Mouse (Mus musculus): ENCODE data around the gene Dusp8. TPM values are rescaled to one million over a fixed set of nuclear protein-coding genes. Genes with fewer than 3 reads are reported as not detected.

The Dusp8 gene
- polyA plus RNA-seq, 1 experiment: 13.4 TPM

- TF ChIP-seq CTCF (IDR thresholded peaks at IDR 0.05; ENCODE audit: extremely low read depth, insufficient read length, insufficient replicate concordance, low read depth, low read length): no peak
- no peak for TF ChIP-seq POLR2A (IDR thresholded peaks at IDR 0.05; ENCODE audit: low read depth, low read length)
- Histone ChIP-seq H3K4me1 (ENCODE audit: control insufficient read depth, insufficient read depth, insufficient read length, low read length) (peaks cover 25% of the 10 kb centered on the region), H3K27me3 (ENCODE audit: control insufficient read depth, insufficient read depth, low read length) (no peaks in the 10 kb centered on the region), H3K27ac (ENCODE audit: insufficient read depth, low read depth, low read length) (peak overlapping the region; percentile 3; the same call in 1 of the 2 replicates), H3K4me3 (ENCODE audit: low read depth, low read length) (peak overlapping the region; percentile 89), H3K36me3 (ENCODE audit: control insufficient read depth, insufficient read depth, low read length) (peaks cover under 1% of the 10 kb centered on the region; the same call in 1 of the 2 replicates)
- 1% methylated on average over 55 of the region's 66 CpGs for WGBS
Measured at GRCm38 (mm10) chr7:142060185-142060930, 35.3 kb downstream of the Dusp8 start.

DNA sequence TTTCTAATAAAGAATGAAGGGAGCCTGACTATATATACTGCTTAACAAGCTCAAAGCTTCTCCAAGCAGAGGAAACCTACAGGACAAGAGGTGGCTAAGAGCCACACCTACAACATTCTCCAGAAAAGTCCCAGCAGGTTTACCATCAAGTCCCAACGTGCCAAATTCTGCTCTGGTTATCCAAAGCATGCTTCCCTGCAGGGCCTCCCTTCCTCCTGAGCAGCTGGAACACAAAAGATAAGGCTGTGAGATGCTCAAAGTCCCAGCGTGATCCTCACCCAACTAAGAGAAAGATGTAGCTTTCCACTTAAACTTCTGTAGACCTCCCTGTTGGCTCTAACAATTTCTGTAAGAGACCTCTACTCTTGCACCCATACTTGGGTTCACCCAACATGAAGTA, 36.6 kb downstream of the Dusp8 start:
- Histone ChIP-seq H3K4me3 (ENCODE audit: low read depth, low read length) (no peak overlapping the region), H3K27me3 (ENCODE audit: control insufficient read depth, insufficient read depth, low read length) (no peaks in the 10 kb centered on the region), H3K4me1 (ENCODE audit: control insufficient read depth, insufficient read depth, insufficient read length, low read length) (peaks cover 25% of the 10 kb centered on the region), H3K36me3 (ENCODE audit: control insufficient read depth, insufficient read depth, low read length) (peaks cover 2% of the 10 kb centered on the region; the same call in 1 of the 2 replicates), H3K27ac (ENCODE audit: insufficient read depth, low read depth, low read length) (no peak overlapping the region)
- TF ChIP-seq CTCF (IDR thresholded peaks at IDR 0.05; ENCODE audit: extremely low read depth, insufficient read length, insufficient replicate concordance, low read depth, low read length) (no peak), POLR2A (IDR thresholded peaks at IDR 0.05; ENCODE audit: low read depth, low read length) (no peak)
- 21% methylated on average over 2 of the region's 2 CpGs for WGBS

- 63% methylated on average over 1 of the region's 1 CpGs for WGBS
- Histone ChIP-seq H3K4me1 (ENCODE audit: control insufficient read depth, insufficient read depth, insufficient read length, low read length) (peaks cover 25% of the 10 kb centered on the region), H3K27ac (ENCODE audit: insufficient read depth, low read depth, low read length) (peak overlapping the region; percentile 63), H3K4me3 (ENCODE audit: low read depth, low read length) (no peak overlapping the region), H3K36me3 (ENCODE audit: control insufficient read depth, insufficient read depth, low read length) (peaks cover 6% of the 10 kb centered on the region), H3K27me3 (ENCODE audit: control insufficient read depth, insufficient read depth, low read length) (no peaks in the 10 kb centered on the region)
- no peak for TF ChIP-seq CTCF (IDR thresholded peaks at IDR 0.05; ENCODE audit: extremely low read depth, insufficient read length, insufficient replicate concordance, low read depth, low read length)
- no peak for TF ChIP-seq POLR2A (IDR thresholded peaks at IDR 0.05; ENCODE audit: low read depth, low read length)
Measured at GRCm38 (mm10) chr7:142057121-142057520, 38.5 kb downstream of the Dusp8 start.

DNA sequence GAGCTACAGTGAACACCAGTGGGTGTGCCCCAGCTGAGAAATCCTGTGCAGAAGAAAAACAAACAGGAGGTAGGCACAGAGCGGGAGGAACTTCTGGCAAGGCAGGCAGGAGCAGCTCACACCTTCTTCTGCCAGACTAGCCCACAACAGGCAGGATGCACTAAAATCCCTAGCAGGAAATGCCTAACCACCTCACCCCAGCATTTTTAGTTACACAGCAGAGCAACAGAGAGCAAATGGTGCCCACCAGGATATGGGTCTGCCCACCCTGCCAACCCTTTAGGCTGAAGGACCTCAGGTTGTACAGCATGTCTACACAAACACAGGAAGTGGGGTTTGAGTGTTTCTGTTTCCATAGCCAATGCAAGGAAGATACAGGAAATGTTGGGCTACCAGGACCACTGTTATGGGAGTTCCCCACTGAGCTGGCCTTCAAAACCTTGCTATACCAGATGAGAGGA, 39.0 kb downstream of the Dusp8 start:
- H3K36me3 ChIP-seq (ENCODE audit: control insufficient read depth, insufficient read depth, low read length): peaks cover 6% of the 10 kb centered on the region
- peaks cover 24% of the 10 kb centered on the region for H3K4me1 ChIP-seq (ENCODE audit: control insufficient read depth, insufficient read depth, insufficient read length, low read length)
- WGBS: 14% methylated on average over 1 of the region's 1 CpGs
- peak overlapping the region; percentile 63 for H3K27ac ChIP-seq (ENCODE audit: insufficient read depth, low read depth, low read length)
- TF ChIP-seq CTCF (IDR thresholded peaks at IDR 0.05; ENCODE audit: extremely low read depth, insufficient read length, insufficient replicate concordance, low read depth, low read length) (no peak), POLR2A (IDR thresholded peaks at IDR 0.05; ENCODE audit: low read depth, low read length) (no peak)
- no peaks in the 10 kb centered on the region for H3K27me3 ChIP-seq (ENCODE audit: control insufficient read depth, insufficient read depth, low read length)
- H3K4me3 ChIP-seq (ENCODE audit: low read depth, low read length): no peak overlapping the region

DNA sequence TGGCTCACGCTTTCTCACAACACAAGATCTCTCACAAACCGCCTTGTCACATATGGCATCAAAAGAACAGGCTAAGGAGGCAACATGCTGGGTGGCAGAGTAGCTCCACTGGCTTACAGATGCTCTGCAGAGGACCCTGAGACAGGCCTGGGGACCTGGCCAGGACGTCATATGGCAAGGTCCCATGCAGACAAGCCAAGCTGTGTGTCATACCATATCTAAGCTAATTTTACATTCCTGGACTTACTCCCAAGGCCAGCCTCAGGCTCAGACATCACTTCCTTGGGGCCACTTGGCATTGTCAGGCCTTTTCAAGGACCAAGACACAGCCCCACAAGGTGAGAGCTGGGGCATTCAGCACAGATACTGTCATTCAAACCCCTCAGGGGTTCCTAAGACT, 40.2 kb downstream of the Dusp8 start:
- WGBS: 82% methylated on average over 3 of the region's 3 CpGs
- peaks cover 19% of the 10 kb centered on the region for H3K4me1 ChIP-seq (ENCODE audit: control insufficient read depth, insufficient read depth, insufficient read length, low read length)
- peaks cover 8% of the 10 kb centered on the region for H3K36me3 ChIP-seq (ENCODE audit: control insufficient read depth, insufficient read depth, low read length)
- no peak overlapping the region for H3K27ac ChIP-seq (ENCODE audit: insufficient read depth, low read depth, low read length)
- H3K27me3 ChIP-seq (ENCODE audit: control insufficient read depth, insufficient read depth, low read length): no peaks in the 10 kb centered on the region
- no peak for TF ChIP-seq CTCF (IDR thresholded peaks at IDR 0.05; ENCODE audit: extremely low read depth, insufficient read length, insufficient replicate concordance, low read depth, low read length)
- no peak for TF ChIP-seq POLR2A (IDR thresholded peaks at IDR 0.05; ENCODE audit: low read depth, low read length)
- no peak overlapping the region for H3K4me3 ChIP-seq (ENCODE audit: low read depth, low read length)

DNA sequence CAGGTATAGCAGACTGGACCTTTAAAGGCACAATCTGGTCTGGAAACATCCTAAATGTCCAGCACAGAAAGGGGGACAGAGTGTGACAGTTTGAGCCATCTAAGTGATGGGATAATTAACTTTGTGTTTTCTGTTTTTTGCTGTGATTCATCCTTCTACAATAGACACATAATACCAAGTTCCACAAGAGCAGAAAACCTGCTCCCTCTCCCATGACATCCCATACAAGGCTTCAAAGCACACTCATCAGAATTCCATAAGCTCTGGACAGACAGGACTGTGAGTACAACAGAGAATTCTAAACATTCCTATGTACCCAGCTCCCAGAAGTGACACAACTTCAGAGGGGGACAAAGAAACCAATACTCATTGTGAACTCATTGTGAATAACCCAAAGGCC, 45.1 kb downstream of the Dusp8 start:
- peaks cover 12% of the 10 kb centered on the region for H3K36me3 ChIP-seq (ENCODE audit: control insufficient read depth, insufficient read depth, low read length)
- peaks cover 8% of the 10 kb centered on the region; the same call in 1 of the 2 replicates for H3K4me1 ChIP-seq (ENCODE audit: control insufficient read depth, insufficient read depth, insufficient read length, low read length)
- H3K4me3 ChIP-seq (ENCODE audit: low read depth, low read length): no peak overlapping the region
- H3K27ac ChIP-seq (ENCODE audit: insufficient read depth, low read depth, low read length): no peak overlapping the region
- no peak for TF ChIP-seq POLR2A (IDR thresholded peaks at IDR 0.05; ENCODE audit: low read depth, low read length)
- TF ChIP-seq CTCF (IDR thresholded peaks at IDR 0.05; ENCODE audit: extremely low read depth, insufficient read length, insufficient replicate concordance, low read depth, low read length): no peak
- H3K27me3 ChIP-seq (ENCODE audit: control insufficient read depth, insufficient read depth, low read length): no peaks in the 10 kb centered on the region

GRCm38 (mm10) chr7:142045932-142046331, 49.7 kb downstream of the Dusp8 start:
- WGBS: 32% methylated on average over 1 of the region's 1 CpGs
- TF ChIP-seq CTCF (IDR thresholded peaks at IDR 0.05; ENCODE audit: extremely low read depth, insufficient read length, insufficient replicate concordance, low read depth, low read length): no peak
- no peak for TF ChIP-seq POLR2A (IDR thresholded peaks at IDR 0.05; ENCODE audit: low read depth, low read length)
- H3K4me3 ChIP-seq (ENCODE audit: low read depth, low read length): no peak overlapping the region
- peaks cover 16% of the 10 kb centered on the region; the same call in 1 of the 2 replicates for H3K4me1 ChIP-seq (ENCODE audit: control insufficient read depth, insufficient read depth, insufficient read length, low read length)
- no peaks in the 10 kb centered on the region for H3K27me3 ChIP-seq (ENCODE audit: control insufficient read depth, insufficient read depth, low read length)
- peak overlapping the region; percentile 69 for H3K27ac ChIP-seq (ENCODE audit: insufficient read depth, low read depth, low read length)
- H3K36me3 ChIP-seq (ENCODE audit: control insufficient read depth, insufficient read depth, low read length): peaks cover 4% of the 10 kb centered on the region

All from small intestine, adult 2 months (tissue).